Mouse (Mus musculus) right cerebral cortex, adult 18-20 months (tissue): ENCODE measurements at regions not wholly inside any gene's neighbourhood (a gene's known extent, or its start where the extent isn't known, plus 50 kb on each side); places are given as distances from the start of the nearest gene placed in this dataset.
A peak's percentile ranks its signal among the peaks of the same experiment; 100 is the strongest.

Experiments used
- DNase-seq: peaks from one replicate; pipeline ENCODE4 v3.0.0; 2022; ENCODE audit warnings: mixed read lengths

GRCm38 (mm10) chr13:47892569-47892968, 368.5 kb upstream of the Id4 start:
- no peak for DNase-seq

GRCm38 (mm10) chr13:47894331-47894730, 366.7 kb upstream of the Id4 start:
- DNase-seq = peak; percentile 23

- no peak for DNase-seq
Observed at GRCm38 (mm10) chr13:47895256-47895655, 365.8 kb upstream of the Id4 start.

GRCm38 (mm10) chr13:47896646-47897045, 364.4 kb upstream of the Id4 start:
- no peak for DNase-seq

GRCm38 (mm10) chr13:47909851-47910530, 351.0 kb upstream of the Id4 start:
- DNase-seq = no peak

GRCm38 (mm10) chr13:47910531-47910910, 350.5 kb upstream of the Id4 start:
- DNase-seq = no peak

GRCm38 (mm10) chr13:47916456-47916855, 344.6 kb upstream of the Id4 start:
- DNase-seq = peak; percentile 66

GRCm38 (mm10) chr13:47917370-47917769, 343.7 kb upstream of the Id4 start:
- no peak for DNase-seq

GRCm38 (mm10) chr13:47921044-47921443, 340.0 kb upstream of the Id4 start:
- DNase-seq = no peak

GRCm38 (mm10) chr13:47940696-47941095, 320.3 kb upstream of the Id4 start:
- DNase-seq = no peak

- DNase-seq = peak; percentile 34
Observed at GRCm38 (mm10) chr13:47942368-47942787, 318.6 kb upstream of the Id4 start.

- DNase-seq = no peak
Observed at GRCm38 (mm10) chr13:47943645-47944044, 317.4 kb upstream of the Id4 start.

GRCm38 (mm10) chr13:47948098-47948865, 312.7 kb upstream of the Id4 start:
- no peak for DNase-seq

GRCm38 (mm10) chr13:47950456-47950855, 310.6 kb upstream of the Id4 start:
- DNase-seq = no peak

GRCm38 (mm10) chr13:47951043-47951442, 310.0 kb upstream of the Id4 start:
- DNase-seq = no peak

GRCm38 (mm10) chr13:47952946-47953345, 308.1 kb upstream of the Id4 start:
- DNase-seq = no peak

GRCm38 (mm10) chr13:47953776-47954175, 307.3 kb upstream of the Id4 start:
- no peak for DNase-seq

- no peak for DNase-seq
Observed at GRCm38 (mm10) chr13:47955504-47955903, 305.5 kb upstream of the Id4 start.

- no peak for DNase-seq
Observed at GRCm38 (mm10) chr13:47957662-47958061, 303.4 kb upstream of the Id4 start.

- DNase-seq = no peak
Observed at GRCm38 (mm10) chr13:47974216-47974615, 286.8 kb upstream of the Id4 start.

GRCm38 (mm10) chr13:47974756-47975515, 286.1 kb upstream of the Id4 start:
- no peak for DNase-seq

- DNase-seq = no peak
Observed at GRCm38 (mm10) chr13:47998495-47998894, 262.5 kb upstream of the Id4 start.

GRCm38 (mm10) chr13:47999399-47999798, 261.6 kb upstream of the Id4 start:
- no peak for DNase-seq

- no peak for DNase-seq
Observed at GRCm38 (mm10) chr13:48003126-48003525, 257.9 kb upstream of the Id4 start.
